Mouse (Mus musculus) adrenal gland, postnatal 25 days (tissue): ENCODE data around the gene Olfr1238. TPM values are rescaled to one million over a fixed set of nuclear protein-coding genes. Genes with fewer than 3 reads are reported as not detected.

Experiments used
- DNase-seq: peaks from one replicate; pipeline ENCODE4 v3.0.0; 2021; ENCODE audit warnings: mixed read lengths
- long read RNA-seq: library from polyadenylated mRNA; stranded (forward); transcript quantifications from one replicate; pipeline ENCODE4 v2.0.0, GENCODE M21; 2021
- total RNA-seq: library from RNA; stranded (reverse); gene quantifications from 2 replicates; pipeline ENCODE4 v1.2.3, GENCODE M21; 2021

Gene Olfr1238
- total RNA-seq, result not detected in 2 replicates
- long read RNA-seq, result 0 reads

- no peak for DNase-seq
Measured at GRCm38 (mm10) chr2:89409576-89409975, at the start of gene Olfr1238. Gene Olfr1238, minus strand, starts transcription at chr2:89409676.

DNA sequence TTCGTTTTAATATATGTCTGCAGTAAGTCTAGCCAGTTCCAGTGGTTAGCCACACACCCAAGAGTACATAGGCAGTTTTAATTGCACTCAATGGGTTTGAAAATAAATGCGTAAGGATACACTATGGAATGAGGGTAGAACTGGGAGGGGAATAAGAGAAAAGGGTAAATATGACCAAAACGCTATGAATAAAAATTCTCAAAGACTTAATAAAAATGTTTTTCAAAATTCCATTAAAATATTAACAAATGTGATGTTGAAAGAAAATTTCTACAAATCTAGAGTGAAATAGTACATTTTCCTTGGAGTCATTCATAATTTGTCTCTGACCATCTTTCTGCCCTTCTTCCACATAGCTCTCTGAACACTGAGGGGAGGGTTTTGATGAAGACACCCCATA is 33.4 kb upstream of the Olfr1238 start, which contains the start of gene Olfr1240:
Gene Olfr1240 (minus strand): TSS at position 101 of the 400 bp plus-strand sequence.
- no peak for DNase-seq

- no peak for DNase-seq
Measured at GRCm38 (mm10) chr2:89420307-89420706, 10.8 kb upstream of the Olfr1238 start, which contains the start of gene Olfr1239. Gene Olfr1239, minus strand, starts transcription at chr2:89420407.

DNA sequence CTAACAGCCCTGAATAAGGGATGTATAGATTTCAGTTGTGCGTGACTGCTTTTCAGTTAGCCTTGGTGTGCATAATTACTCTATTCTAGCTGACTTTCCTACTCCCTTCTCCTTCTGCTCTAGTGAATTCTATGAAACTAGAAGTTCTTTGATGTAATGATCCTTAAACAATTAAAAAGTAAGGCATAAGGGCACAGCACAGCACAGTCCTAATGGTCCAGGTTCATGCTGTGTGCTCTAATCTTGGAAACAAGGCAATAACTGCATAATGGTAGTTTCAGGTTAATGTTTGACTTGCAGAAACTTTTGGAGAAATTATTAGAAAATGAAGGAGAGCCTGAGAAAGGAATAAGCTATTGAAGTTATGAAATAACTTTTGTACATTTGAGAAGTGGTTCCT is 5.1 kb upstream of the Olfr1238 start:
- no peak for DNase-seq

- no peak for DNase-seq
Measured at GRCm38 (mm10) chr2:89400882-89401281, 8.6 kb downstream of the Olfr1238 start.

DNA sequence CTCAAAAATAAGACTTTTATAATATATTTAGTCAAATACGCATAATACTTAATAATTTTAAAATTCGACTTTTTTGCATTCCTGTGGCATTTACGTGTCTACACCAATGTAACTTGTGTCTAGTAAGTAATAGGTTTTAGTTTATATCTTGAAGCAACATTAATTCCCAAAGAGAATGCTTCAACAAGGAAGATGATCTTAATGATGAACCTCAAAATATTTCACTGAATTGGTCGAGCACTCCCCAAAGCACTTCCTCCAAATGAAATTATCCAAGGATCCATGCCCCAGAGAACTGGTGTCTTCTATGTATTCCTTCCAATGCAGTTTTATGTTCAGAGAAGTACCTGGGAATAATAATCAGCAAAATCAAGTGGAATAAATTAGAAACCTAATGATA is 44.7 kb downstream of the Olfr1238 start, which contains the start of gene Olfr1234:
Gene Olfr1234 (minus strand): TSS at position 101 of the 400 bp plus-strand sequence.
- no peak for DNase-seq

Other genes with a start within 250 kb of the Olfr1238 start
- gene Olfr1224-ps1, start 245.6 kb downstream of the Olfr1238 start, total RNA-seq, result not detected in 2 replicates
- gene Olfr1225, start 235.0 kb downstream of the Olfr1238 start, total RNA-seq, result not detected in 2 replicates
- gene Olfr1226, start 209.6 kb downstream of the Olfr1238 start, total RNA-seq, result not detected in 2 replicates
- not detected in 2 replicates for gene Olfr1228, start 155.6 kb downstream of the Olfr1238 start, total RNA-seq
- gene Olfr1229, start 121.7 kb downstream of the Olfr1238 start, total RNA-seq, result not detected in 2 replicates
- gene Olfr1230, start 112.4 kb downstream of the Olfr1238 start, total RNA-seq, result not detected in 2 replicates
- gene Olfr1231, start 102.6 kb downstream of the Olfr1238 start, total RNA-seq, result not detected in 2 replicates
- gene Olfr1232, start 80.0 kb downstream of the Olfr1238 start, total RNA-seq, result not detected in 2 replicates
- not detected in 2 replicates for gene Olfr1233, start 67.3 kb downstream of the Olfr1238 start, total RNA-seq
- gene Olfr1234, start 44.8 kb downstream of the Olfr1238 start, total RNA-seq, result not detected in 2 replicates
- not detected in 2 replicates for gene Olfr1239, start 10.7 kb upstream of the Olfr1238 start, total RNA-seq
- gene Olfr1240, start 33.3 kb upstream of the Olfr1238 start, total RNA-seq, result not detected in 2 replicates
- gene Olfr1241, start 77.5 kb upstream of the Olfr1238 start, total RNA-seq, result not detected in 2 replicates
- gene Olfr1242, start 88.7 kb upstream of the Olfr1238 start, total RNA-seq, result not detected in 2 replicates
- not detected in 2 replicates for gene Olfr1243, start 121.8 kb upstream of the Olfr1238 start, total RNA-seq
- gene Olfr1245, start 168.8 kb upstream of the Olfr1238 start, total RNA-seq, result not detected in 2 replicates
- not detected in 2 replicates for gene Olfr1246, start 183.5 kb upstream of the Olfr1238 start, total RNA-seq
- gene Olfr1247, start 204.5 kb upstream of the Olfr1238 start, total RNA-seq, result not detected in 2 replicates
- not detected in 2 replicates for gene Olfr1248, start 208.6 kb upstream of the Olfr1238 start, total RNA-seq
- not detected in 2 replicates for gene Olfr1249, start 225.3 kb upstream of the Olfr1238 start, total RNA-seq